Mouse (Mus musculus) ZHBTc4 (cell line): ENCODE results near the gene Arsa.

Source experiments
- DNase-seq: peaks from one replicate; pipeline ENCODE4 v3.0.0-alpha.2; 2011; ENCODE audit warnings: low read depth, low spot score

Arsa gene

GRCm38 (mm10) chr15:89496131-89496530, 18.9 kb upstream of the Arsa start:
- DNase-seq = peak; percentile 56

- peak; percentile 57 for DNase-seq
Observed at GRCm38 (mm10) chr15:89494970-89495369, 17.7 kb upstream of the Arsa start.

GRCm38 (mm10) chr15:89488611-89489117, 11.4 kb upstream of the Arsa start:
- DNase-seq = peak; percentile 43

GRCm38 (mm10) chr15:89488182-89488581, 11.0 kb upstream of the Arsa start:
- no peak for DNase-seq

GRCm38 (mm10) chr15:89480584-89480983, 3.4 kb upstream of the Arsa start:
- DNase-seq = peak; percentile 69

- no peak for DNase-seq
Observed at GRCm38 (mm10) chr15:89478622-89479021, 1.4 kb upstream of the Arsa start.

GRCm38 (mm10) chr15:89477806-89478205, 581 bp upstream of the Arsa start:
- no peak for DNase-seq

- no peak for DNase-seq
Observed at GRCm38 (mm10) chr15:89476475-89476815, 780 bp downstream of the Arsa start.

- peak; percentile 97 for DNase-seq
Observed at GRCm38 (mm10) chr15:89475611-89476474, 1.4 kb downstream of the Arsa start.

GRCm38 (mm10) chr15:89475293-89475600, 2.0 kb downstream of the Arsa start:
- no peak for DNase-seq

- no peak for DNase-seq
Observed at GRCm38 (mm10) chr15:89474596-89475292, 2.5 kb downstream of the Arsa start.

GRCm38 (mm10) chr15:89473921-89474320, 3.3 kb downstream of the Arsa start:
- no peak for DNase-seq

- DNase-seq = no peak
Observed at GRCm38 (mm10) chr15:89473370-89473769, 3.9 kb downstream of the Arsa start.

- DNase-seq = no peak
Observed at GRCm38 (mm10) chr15:89471476-89471875, 5.7 kb downstream of the Arsa start.

GRCm38 (mm10) chr15:89468577-89468976, 8.6 kb downstream of the Arsa start:
- DNase-seq = peak; percentile 68

GRCm38 (mm10) chr15:89465052-89465451, 12.2 kb downstream of the Arsa start:
- peak; percentile 66 for DNase-seq

- peak; percentile 58 for DNase-seq
Observed at GRCm38 (mm10) chr15:89463334-89464235, 13.6 kb downstream of the Arsa start.

GRCm38 (mm10) chr15:89462176-89462575, 15.0 kb downstream of the Arsa start:
- no peak for DNase-seq

- DNase-seq = no peak
Observed at GRCm38 (mm10) chr15:89461321-89461720, 15.9 kb downstream of the Arsa start.

- DNase-seq = peak; percentile 74
Observed at GRCm38 (mm10) chr15:89460298-89460697, 16.9 kb downstream of the Arsa start.

- no peak for DNase-seq
Observed at GRCm38 (mm10) chr15:89459821-89460220, 17.4 kb downstream of the Arsa start.

GRCm38 (mm10) chr15:89458942-89459341, 18.3 kb downstream of the Arsa start:
- no peak for DNase-seq
